Mouse (Mus musculus): ENCODE data around the gene Map2k7.

The Map2k7 gene

DNA sequence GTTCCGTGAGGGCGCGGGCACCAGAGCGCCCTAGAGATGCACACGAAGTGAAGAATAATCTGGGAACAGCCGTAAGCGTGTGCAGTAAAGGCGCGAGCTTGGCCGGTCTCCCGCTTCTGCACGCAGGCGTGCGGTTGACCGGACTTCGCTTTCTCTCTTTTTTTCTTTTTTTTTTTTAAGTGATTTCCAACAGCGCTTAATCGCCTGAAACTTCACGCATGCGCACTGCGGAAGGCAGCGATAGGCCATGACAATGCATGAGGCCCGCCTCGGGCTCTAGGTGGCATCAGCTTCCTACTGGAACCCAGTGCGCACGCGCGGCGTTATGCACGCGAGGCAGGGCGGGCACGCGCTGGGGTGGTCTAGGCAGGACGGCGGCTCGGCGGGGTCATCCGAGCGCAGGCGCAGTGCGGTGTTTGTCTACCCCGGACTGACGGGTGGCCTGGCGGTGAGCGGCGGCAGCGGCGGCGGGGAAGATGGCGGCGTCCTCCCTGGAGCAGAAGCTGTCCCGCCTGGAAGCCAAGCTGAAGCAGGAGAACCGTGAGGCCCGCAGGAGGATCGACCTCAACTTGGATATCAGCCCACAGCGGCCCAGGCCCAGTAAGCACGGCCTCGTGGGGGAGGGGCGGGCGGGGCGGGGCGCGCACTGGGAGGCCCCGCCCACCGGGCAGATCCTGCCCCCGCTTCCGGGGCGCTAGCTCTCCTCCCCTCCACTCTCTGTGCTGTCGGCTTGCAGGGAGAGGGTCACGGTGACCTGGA, at the start of gene Map2k7, which contains the start of gene Gm49320:
Gene Map2k7, plus strand, starts transcription at position 307 of the 759 bp plus-strand sequence.
Gene Gm49320, plus strand, starts transcription at position 432 of the 759 bp plus-strand sequence.
- peak; percentile 100 for DNase-seq (ENCODE audit: low spot score)

DNA sequence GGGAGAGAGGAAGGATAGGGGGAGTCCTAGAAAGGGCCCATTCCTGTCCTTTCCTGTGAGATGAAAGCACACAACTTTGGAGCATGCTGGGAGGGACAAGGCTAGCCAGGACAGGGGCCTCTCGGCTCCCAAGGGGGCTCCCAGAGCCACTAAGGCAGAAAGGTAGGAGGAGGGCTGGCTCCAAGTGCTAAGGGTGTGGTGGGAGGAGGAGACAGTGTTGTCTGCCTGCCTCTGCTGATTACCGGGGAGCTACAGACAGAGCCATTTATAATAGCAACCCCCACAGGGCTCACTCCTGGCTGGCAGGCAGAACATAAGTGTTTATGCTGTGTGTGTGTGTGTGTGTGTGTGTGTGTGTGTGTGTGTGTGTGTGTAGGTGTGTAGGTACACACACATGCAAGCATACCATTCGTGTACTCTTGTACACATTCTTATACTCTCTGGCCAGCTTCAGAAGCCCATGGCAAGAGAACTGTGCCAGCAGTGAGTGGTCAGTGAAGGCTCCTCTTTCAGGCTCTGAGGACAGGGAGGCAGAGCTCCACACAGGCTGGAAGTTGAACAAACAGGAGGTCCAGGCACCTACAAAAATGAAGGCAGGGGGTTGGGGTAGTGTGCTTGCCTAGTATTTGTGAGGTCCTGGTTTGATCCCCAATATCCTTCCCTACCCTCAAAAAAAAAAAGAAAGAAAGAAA, 49.4 kb upstream of the Map2k7 start:
- no peak for DNase-seq (ENCODE audit: low spot score)

DNA sequence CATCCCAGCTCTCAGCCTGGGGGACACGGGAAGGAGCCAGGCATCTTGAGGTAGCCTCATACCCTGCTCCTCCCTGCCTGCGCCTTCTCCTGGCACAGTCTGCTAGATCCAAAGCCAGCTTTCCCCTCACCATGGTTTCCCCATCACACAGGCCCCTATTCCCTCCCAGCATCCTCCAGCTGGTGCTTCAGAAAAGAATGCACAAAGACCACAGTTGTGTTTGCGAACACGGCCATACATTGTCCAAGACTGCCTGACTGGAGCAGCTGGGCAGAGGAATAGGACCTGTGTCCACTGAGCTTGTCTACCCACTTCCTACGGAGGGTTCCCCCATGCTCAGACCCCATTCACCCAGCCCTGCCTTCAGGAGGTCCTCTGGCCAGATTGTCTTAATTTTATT, 46.2 kb upstream of the Map2k7 start:
- peak; percentile 70 for DNase-seq (ENCODE audit: low spot score)

DNA sequence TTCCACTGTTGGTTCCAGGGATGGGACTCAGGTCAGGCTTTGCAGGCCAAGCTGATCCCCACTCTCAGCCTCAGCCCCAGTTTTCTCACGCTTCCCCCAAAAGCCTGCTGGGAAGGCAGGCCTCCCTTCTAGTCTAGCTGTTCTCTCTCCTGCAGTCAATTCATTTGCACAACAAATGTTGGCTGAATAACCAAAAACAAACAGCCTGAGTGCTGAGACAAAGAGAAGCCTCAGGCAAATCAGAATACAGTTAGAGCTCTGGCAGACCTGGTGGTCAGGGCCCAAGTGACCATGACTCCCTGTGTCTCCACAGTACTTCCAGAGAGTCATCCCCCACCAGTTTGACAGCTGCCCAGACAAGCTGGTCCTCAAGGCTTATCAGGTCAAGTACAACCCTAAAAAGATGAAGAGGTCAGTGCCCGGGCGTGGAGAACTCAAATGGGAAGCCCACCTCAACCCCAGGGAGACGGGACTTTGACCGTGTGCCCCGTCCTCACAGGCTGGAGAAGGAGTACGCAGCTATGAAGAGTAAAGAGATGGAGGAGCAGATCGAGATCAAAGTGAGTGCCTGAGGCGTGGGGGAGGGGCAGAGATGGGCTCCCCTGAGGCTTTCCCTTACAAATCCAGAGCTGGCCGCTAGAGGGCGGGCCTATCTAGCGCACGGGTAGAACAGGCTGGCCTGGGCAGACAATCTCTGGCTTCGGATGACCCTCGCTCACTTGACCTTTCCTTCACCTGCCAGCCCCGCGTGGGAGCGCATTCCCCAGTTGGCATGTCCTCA, 45.5 kb upstream of the Map2k7 start:
- DNase-seq (ENCODE audit: low spot score), result peak; percentile 94

DNA sequence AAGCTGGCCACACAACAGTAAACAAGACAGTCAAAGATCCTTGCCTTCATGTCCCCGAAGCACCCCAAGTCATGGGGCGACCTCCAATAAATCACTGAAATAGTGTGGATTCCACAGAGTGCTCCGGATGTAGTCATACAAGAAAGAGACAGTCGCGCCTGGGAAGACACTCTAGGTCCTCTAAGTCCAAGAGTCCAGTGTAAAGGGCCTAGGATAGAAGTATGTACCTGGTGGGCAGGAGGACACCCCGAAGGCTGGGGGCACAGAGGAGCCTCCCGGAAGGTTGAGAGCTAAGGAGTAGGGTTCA, 45.0 kb upstream of the Map2k7 start:
- DNase-seq (ENCODE audit: low spot score), result no peak

DNA sequence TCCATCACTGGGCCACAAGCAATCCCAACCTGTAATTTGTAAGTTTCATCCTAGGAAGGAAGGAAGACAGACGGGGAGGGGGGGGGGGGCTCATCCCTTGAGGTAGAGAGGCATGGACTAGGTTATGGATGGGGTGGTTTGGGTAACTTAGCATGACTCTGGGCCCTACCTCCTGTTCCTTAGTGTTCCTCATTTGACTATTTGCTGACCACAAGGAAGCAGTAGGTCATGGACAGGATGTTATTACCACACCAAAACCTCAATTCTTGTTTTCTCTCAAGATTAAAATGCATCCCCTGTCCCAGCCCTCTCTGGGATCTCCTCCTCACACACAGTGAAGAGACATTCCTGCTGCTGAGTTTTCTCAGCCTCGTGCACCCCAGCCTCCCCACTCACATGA, 37.2 kb upstream of the Map2k7 start:
- no peak for DNase-seq (ENCODE audit: low spot score)

DNA sequence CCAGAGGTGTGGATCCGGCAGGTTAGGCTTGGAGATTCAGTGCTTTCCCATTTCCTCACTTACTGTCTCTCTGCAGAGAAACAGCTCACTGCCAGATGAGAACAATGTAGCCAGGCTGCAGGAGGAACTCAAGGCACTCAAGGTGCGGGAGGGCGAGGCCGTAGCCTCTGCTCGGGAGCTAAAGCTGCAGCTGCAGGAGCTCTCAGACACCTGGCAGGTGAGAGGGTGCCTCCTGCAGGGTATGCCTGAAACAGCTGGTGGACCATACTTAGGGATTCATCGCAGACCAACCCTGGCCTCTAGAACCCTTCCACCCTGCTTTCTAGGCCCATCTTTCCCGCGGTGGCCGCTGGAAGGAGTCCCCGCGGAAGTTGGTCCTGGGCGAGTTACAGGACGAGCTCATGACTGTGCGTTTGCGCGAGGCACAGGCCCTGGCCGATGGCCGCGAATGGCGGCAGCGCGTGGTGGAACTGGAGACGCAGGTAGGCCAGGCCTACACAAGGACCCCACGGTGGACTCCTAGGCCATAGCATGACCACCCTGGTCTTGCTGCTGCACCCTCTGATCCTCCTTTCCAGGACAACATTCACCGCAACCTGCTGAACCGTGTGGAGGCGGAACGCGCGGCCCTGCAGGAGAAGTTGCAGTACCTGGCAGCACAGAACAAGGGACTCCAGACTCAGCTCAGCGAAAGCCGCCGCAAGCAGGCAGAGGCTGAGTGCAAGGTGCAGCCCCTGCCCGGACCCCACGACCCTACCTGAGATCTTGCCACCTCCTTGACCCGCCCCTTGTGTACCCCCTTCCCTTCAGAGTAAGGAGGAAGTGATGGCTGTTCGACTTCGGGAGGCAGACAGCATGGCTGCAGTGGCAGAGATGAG, 33.1 kb upstream of the Map2k7 start:
- no peak for DNase-seq (ENCODE audit: low spot score)

DNA sequence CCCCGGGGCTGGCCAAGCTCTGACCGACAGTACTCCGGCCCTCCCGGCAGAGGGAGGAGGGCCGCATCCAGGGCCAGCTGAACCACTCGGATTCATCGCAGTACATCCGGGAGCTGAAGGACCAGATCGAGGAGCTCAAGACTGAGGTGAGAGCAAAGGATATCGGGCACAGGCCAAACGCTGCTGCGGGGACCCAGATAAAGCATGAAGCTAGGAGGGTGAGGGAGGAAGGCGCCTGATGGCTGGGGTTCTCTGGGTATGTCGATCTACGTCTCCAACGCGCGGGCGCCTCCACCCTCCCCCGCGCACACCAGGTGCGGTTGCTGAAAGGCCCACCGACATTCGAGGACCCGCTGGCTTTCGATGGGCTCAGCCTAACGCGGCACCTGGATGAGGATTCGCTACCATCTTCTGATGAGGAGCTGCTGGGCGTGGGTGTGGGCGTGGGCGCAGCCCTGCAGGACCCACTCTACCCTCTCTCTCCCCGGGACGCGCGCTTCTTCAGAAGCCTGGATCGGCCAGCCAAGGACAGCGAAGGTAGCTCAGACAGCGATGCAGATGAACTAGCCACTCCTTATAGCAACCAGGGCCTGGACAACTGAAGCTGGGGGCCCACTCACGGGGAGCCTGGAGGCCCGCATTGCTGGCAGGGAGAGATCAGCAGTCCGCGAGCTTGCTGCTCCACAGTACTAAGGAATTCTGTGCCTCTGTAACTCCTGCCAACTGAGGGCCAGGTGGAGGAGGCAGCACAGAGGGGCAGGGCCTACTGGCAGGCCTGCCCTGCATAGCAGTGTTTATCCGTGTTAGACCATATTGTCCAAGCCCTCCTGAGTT, 32.1 kb upstream of the Map2k7 start:
- no peak for DNase-seq (ENCODE audit: low spot score)

DNA sequence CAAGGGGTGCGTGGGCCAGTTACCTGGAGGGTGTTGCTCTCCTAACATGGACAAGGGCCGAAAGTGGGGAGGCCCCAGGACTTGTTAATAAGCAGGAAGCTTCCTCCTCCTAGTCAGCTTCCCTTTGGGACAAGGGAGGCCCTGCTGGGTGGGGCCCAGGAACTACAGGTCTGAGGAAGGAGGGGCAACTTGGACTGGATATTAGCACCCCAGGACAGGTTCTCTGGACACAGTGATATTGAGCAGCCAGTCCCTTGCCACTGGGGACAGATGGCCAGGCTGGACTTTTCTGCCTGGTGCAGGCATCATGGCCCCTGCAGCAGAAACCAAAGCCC, 31.6 kb upstream of the Map2k7 start:
- DNase-seq (ENCODE audit: low spot score), result no peak

DNA sequence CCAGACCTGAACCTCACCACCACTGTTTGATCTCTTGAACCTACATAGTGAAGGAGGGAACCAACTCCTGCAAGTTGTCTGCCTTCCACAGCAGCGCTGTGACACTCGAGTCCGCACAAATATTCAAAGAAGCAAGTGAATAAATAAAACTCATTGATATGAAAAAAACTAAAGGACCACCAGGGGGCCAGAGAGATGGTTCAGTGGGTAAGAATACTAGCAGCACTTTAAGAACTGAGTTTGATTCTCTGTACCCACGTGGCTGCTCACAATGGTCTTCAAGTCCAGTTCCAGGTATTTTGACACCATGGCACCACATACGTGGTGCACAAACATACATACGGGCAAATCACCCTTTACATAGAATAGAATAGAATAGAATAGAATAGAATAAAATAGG, 27.4 kb upstream of the Map2k7 start:
- DNase-seq (ENCODE audit: low spot score), result no peak

DNA sequence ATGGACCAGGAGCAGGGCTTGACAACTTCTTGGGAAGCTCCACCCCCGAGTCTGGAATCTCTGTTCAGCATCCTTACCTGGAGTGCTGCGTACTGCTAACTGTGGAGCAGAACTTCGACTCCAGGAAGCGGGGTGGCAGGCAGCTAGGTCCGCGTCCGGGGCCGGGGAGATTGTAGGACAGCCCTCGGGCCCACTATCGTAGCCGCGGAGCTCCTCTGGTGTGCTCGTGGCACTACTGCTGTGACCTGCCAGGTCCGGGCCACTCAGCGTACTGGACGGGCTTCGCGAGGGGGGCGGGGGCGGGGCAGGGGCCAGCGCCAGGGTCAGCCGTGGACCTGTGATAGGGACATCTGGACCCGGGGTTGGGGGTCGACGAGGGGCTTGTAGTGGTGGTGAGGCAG, 25.7 kb upstream of the Map2k7 start:
- no peak for DNase-seq (ENCODE audit: low spot score)

DNA sequence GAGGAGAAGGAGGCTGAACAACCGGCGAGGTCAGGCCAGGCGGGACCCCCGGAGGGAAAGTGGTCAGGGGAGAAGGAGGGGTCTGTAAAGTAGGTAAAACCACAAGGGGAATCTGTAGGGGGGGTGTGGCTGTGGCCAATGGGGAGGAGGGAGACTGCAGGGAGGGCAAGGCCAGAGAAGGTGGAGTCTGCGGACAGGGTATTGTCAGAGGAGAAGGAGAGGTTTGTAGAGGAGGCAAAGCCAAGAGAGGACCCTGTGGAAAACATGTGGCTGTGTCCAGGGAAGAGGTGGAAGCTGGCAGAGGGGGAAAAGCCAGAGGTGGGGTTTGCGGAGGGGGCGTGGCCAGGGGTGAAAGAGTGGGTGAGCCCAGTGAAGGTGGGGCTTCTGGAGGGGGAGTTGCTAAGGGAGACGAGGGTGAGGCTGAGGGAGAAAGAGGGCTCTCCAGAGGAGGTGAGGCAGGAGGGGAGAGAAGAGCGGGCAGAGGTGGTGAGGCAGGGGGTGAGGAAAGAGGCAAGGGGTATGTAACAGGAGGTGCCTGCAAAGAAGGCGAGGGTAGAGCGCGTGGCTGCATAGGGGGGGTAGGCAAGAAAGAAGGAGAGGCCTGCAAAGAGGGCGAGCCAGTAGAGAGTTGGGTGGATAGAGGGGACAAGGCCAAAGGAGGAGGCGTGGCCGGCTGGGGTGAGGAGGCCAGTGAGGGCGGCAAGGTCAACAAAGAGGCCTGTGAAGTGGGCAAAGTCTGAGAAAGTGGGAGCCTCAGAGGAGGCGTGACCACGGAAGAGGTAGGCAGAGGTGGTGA, 25.1 kb upstream of the Map2k7 start:
- DNase-seq (ENCODE audit: low spot score), result no peak

DNA sequence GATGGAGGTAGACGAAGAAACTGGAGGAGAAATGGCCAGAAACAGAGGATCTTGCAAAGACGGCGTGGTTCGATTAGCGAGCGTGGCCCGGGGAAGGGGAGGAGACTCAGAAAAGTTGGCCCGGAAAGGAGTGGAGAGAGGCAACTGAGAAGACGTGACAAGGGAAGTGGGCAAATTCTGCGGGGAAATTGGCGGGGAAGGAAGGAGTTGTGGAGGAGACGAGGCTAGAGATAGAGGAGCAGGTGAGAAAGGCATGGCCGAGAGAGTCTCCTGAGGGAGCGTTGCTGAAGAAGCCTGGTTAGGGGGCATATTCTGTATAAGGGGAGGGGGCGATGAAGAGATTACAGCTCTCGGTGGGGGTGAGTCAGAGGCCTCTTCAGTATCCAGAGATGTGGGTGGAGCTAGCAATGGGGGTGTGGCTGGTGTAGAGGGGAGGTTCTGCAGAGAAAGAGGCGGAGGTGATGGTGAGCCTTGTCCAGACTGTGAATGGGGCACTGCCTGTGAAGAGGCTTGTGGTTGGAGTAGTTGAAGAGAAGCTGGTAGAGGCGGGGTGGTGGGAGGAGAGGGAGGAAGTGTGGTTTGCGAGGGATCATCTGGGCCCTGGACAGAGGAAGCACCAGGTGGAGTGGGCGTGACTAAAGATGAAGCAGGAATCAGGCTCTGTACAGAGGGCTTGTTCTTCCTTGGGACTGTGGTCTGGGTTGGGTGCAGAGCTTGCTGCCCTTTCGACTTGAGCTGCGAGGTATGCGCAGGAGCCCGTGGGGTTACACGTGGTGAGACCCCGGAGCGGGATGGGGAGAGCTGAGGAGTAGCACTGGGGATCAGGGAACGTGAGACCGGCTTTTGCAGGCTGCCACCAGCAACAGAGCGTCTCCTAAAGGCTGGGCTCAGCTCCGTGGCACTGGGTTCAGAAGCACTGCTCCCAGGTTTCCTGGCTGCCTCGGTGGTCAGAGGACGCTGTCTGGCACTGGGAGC, 24.2 kb upstream of the Map2k7 start:
- no peak for DNase-seq (ENCODE audit: low spot score)

DNA sequence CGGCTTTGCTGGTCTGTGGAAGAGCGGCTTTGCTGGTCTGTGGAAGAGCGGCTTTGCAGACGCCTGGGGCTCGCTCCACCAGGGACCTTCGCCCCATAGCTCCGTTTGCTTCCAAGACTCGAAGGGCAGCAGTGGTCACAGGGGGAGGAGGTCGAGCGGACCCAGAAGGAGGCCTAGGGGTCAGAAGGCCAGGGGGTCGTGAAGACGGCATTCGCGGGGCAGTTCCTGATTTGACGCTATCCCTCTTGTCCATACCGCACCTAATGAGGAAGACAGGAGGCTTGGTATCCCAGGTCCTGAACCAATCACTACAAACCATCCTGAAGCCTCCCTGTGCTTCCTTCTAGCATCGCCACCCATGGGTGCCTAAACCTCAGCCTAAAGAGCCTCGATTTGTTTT, 22.2 kb upstream of the Map2k7 start:
- DNase-seq (ENCODE audit: low spot score), result no peak

DNA sequence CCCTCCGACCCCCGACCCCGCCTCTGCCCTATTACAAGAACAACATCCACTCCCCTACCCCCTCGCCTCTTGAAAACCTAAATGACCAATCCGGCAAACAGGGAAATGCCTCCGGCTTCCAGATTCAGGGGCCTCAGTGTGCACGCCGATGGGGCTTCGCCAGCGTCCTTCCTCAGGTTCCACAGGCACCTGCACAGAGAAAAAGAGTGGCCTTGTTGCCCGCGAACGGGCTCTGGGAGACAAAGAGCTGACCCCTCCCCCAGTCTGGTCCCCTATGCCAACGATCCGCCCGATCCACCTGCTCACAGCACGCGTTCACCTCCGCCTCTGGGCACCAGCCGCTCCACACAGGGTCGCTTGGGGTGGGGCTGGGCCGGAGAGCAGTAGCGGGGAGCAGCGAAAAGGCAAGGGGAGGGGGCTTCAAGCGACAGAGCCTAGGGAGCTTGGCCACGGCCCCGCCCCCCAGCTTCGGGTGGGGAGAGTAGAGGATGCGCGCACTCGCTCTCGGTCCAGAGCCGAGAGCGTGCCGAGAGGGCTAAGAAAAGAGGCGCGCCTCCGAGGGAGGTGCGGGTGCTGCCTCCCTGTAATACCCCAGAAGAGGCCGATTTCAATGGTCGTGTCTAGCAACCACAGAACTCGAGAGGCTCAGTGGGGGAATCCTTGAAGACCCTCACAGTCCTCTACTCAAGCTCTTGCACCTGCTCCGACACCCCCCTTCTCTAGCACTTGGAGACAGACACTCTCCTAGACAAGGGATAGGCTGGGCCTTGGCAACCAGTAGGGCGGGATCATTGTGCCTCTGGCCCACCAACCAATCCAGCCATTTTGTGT, 21.5 kb upstream of the Map2k7 start, which contains the start of gene Prr36:
Gene Prr36, minus strand, starts transcription at position 669 of the 831 bp plus-strand sequence.
- no peak for DNase-seq (ENCODE audit: low spot score)

DNA sequence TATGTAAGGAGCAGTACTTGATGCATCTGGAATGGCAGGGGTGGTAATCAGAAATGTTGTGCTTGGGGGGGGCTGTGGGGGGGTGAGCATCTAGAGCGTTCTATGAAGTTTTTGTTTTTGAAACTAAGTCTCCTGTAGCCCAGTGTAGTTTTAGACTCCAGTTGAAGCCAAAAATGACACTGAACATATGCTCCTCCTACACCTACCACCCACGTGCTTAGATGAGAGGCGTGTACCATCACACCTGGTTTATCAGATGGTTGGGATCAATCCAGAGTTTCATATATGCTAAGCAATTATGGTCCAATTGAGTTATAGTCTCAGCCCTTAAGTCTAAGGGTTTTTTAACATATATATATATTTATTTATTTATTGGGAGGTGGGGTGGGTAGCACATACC, 18.9 kb upstream of the Map2k7 start:
- DNase-seq (ENCODE audit: low spot score), result no peak

DNA sequence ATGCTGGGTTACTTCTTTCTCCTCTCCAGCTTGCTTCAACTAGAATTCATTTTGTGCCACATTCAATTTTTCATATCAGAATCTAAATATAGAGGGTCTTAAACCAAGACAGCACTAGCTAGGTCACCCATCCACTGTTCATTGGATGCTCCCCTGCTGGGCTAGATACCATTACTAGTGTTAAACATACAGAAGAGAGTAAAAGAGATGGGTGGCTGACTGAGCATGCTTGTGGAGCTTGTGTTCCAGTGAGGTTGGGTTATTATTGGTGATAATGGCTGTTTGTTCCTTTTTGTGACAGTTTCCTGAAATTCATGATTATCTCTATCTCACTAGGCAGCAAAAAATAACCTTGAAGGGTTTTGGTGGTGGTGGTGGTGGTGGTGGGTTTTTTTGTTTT, 16.5 kb upstream of the Map2k7 start:
- DNase-seq (ENCODE audit: low spot score), result no peak

DNA sequence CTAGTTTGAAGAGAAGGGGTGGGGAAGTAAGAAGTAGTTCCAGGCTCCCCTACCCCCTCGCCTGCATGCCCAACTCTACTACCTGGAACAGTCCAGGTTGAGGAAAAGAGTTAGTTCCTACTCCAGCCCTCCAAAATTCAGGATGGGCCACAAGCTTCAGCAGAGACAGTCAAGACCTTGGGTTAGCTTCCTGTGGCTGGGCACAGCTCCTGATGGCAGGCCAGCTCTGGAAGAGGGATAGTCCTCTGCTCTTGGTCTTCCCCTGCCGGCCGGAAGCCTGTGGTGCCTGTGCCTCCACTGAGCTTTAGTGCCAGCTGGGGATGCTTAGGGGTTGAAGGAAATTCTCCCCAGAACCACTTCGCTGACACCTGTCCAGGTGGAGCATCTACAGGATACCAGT, 12.2 kb upstream of the Map2k7 start:
- DNase-seq (ENCODE audit: low spot score), result no peak
